Mouse (Mus musculus): Measurements from ENCODE around the gene Ndufa1. TPM values are rescaled to one million over a fixed set of nuclear protein-coding genes. Genes with fewer than 3 reads are reported as not detected.

Gene Ndufa1
- 169 TPM for polyA plus RNA-seq (2017; shearing (Covaris generic))

DNA sequence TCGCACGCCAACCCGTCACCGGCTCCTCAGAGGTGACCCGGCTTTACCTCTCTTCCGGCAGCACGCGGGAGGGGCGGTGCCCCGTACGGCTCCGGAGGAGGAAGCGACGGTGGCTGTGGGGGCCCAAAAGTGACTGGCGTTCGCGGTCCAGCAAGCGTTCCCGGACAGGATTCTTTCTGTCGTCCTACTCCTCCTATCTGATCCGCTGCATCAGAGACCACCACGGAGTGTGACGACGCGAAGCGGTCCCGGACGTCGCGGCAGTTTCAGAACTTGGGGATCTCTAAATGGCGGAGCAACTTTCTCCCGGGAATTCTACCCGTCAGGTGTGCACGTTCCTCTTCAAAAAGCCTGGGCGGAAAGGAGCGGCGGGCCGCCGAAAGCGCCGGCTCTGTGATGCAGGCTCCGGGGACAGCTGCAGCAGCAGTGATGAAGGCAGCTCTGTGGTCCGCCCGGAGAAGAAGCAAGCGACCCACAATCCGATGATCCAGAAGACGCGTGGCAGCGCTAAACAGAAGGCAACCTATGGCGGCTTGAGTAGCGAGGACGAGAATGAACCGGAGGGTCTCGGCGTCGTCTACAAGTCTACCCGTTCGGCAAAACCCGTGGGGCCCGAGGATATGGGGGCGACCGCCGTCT is at the start of gene Ndufa1, which contains the start of gene Rnf113a1:
Gene Ndufa1 (minus strand): TSS at position 59 of the 639 bp plus-strand sequence.
Gene Rnf113a1 (plus strand): TSS at position 141 of the 639 bp plus-strand sequence.

GRCm38 (mm10) chrX:37222158-37222557 is 31.2 kb upstream of the Ndufa1 start, which contains the start of gene Rhox1:
Gene Rhox1, minus strand, starts transcription at chrX:37222258.

DNA sequence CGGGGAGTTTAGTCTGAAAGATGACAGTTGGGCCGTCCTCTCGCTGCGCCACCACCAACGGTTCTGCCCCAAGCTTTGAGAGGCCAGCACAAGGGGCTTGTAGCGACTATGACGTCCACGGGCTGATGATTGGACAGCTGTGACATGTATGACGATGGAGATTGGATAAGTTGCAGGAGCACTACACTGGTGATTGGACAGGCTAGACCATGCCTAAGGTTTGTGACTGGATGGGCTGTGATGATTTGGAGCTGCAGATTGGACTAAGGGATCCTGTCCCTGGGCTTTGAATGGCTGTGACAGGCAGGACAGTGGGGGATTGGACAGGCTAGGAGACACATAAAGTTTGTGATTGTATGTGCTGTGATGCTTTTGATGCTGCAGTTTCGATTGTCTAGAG is 20.0 kb upstream of the Ndufa1 start, which contains the start of gene Gm9:
Gene Gm9 (minus strand): TSS at position 101 of the 400 bp plus-strand sequence.

DNA sequence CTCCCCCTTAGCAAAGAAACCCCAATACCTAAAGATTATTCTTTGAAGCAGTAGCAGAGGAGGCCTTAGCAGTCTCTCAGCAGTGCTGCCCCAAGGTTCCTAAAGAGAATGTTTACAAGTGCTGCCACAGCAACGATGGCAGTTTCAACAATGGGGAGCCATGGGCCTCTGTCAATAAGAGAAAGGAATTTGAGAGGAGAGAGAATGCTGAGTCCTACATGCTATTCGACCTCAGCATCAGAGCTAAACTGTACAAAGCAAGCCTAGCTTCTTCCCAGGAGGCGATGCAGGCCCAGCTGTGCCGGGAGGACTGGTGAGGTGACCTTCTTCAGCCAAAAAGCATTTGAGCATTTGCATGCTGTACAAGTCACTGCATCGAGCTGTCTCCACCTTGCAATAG is 22.2 kb downstream of the Ndufa1 start, which contains the start of gene Akap14:
Gene Akap14 (minus strand): TSS at position 101 of the 400 bp plus-strand sequence.

Other genes with a start within 250 kb of the Ndufa1 start
- gene Sept6, start 199.4 kb downstream of the Ndufa1 start, polyA plus RNA-seq (2017; shearing (Covaris generic)): 131 TPM
- not detected for gene Sowahd, start 142.3 kb downstream of the Ndufa1 start, polyA plus RNA-seq (2017; shearing (Covaris generic))
- gene Rpl39, start 105.8 kb downstream of the Ndufa1 start, polyA plus RNA-seq (2017; shearing (Covaris generic)): 478 TPM
- 11.3 TPM for gene Upf3b, start 80.8 kb downstream of the Ndufa1 start, polyA plus RNA-seq (2017; shearing (Covaris generic))
- 18.2 TPM for gene Nkap, start 64.4 kb downstream of the Ndufa1 start, polyA plus RNA-seq (2017; shearing (Covaris generic))
- not detected for gene Akap14, start 22.3 kb downstream of the Ndufa1 start, polyA plus RNA-seq (2017; shearing (Covaris generic))
- gene Rnf113a1, start 82 bp upstream of the Ndufa1 start, polyA plus RNA-seq (2017; shearing (Covaris generic)): 3.3 TPM
- gene Gm9, start 19.9 kb upstream of the Ndufa1 start, polyA plus RNA-seq (2017; shearing (Covaris generic)): not detected
- gene Rhox1, start 31.1 kb upstream of the Ndufa1 start, polyA plus RNA-seq (2017; shearing (Covaris generic)): not detected
- gene Rhox2a, start 53.8 kb upstream of the Ndufa1 start, polyA plus RNA-seq (2017; shearing (Covaris generic)): not detected
- not detected for gene Rhox3a, start 58.8 kb upstream of the Ndufa1 start, polyA plus RNA-seq (2017; shearing (Covaris generic))
- not detected for gene Rhox4a, start 74.2 kb upstream of the Ndufa1 start, polyA plus RNA-seq (2017; shearing (Covaris generic))
- not detected for gene Rhox3a2, start 188.9 kb upstream of the Ndufa1 start, polyA plus RNA-seq (2017; shearing (Covaris generic))
- not detected for gene Rhox4a2, start 199.7 kb upstream of the Ndufa1 start, polyA plus RNA-seq (2017; shearing (Covaris generic))
- gene Rhox2b, start 220.9 kb upstream of the Ndufa1 start, polyA plus RNA-seq (2017; shearing (Covaris generic)): not detected
- gene Rhox4b, start 241.3 kb upstream of the Ndufa1 start, polyA plus RNA-seq (2017; shearing (Covaris generic)): not detected

All from effector memory CD4-positive, alpha-beta T cell, adult 5 months (primary cell).